Mouse (Mus musculus): Measurements from ENCODE around the gene Sub1. TPM values are rescaled to one million over a fixed set of nuclear protein-coding genes. Genes with fewer than 3 reads are reported as not detected.

Sub1 gene
- polyA plus RNA-seq, 1 experiment from 2014 or later = 608 TPM

- H3K4me2 ChIP-seq (replicated peaks; ENCODE audit: low read depth, low read length) = no peak overlapping the region
- DNase-seq (ENCODE audit: low spot score) (no peak), ATAC-seq (no peak)
- no peak overlapping the region for H3K9ac ChIP-seq (replicated peaks; ENCODE audit: low read depth)
- no peaks in the 10 kb centered on the region for H3K4me1 ChIP-seq (ENCODE audit: insufficient read depth, low read depth, low read length)
- TF ChIP-seq CTCF (IDR thresholded peaks at IDR 0.05) = no peak
- no peak for TF ChIP-seq EP300 (IDR thresholded peaks at IDR 0.05)
- H3K36me3 ChIP-seq (ENCODE audit: insufficient read depth, low read length) = no peaks in the 10 kb centered on the region
- no peak overlapping the region for H3K27ac ChIP-seq (ENCODE audit: low read length)
- H3K27me3 ChIP-seq (replicated peaks; ENCODE audit: insufficient read depth, low read length) = no peaks in the 10 kb centered on the region
- H3K4me3 ChIP-seq (ENCODE audit: low read depth, low read length) = no peak overlapping the region
- WGBS = 57% methylated on average over 5 of the region's 5 CpGs
- H3K9me3 ChIP-seq (ENCODE audit: low read length) = no peaks in the 10 kb centered on the region
Measured at GRCm38 (mm10) chr15:12036675-12037074, 39.9 kb upstream of the Sub1 start.

- H3K4me2 ChIP-seq (replicated peaks; ENCODE audit: low read depth, low read length) = no peak overlapping the region
- H3K27ac ChIP-seq (ENCODE audit: low read length) = no peak overlapping the region
- ATAC-seq (no peak), DNase-seq (ENCODE audit: low spot score) (no peak)
- no peak overlapping the region for H3K9ac ChIP-seq (replicated peaks; ENCODE audit: low read depth)
- H3K27me3 ChIP-seq (replicated peaks; ENCODE audit: insufficient read depth, low read length) = no peaks in the 10 kb centered on the region
- no peak for TF ChIP-seq EP300 (IDR thresholded peaks at IDR 0.05)
- no peak for TF ChIP-seq CTCF (IDR thresholded peaks at IDR 0.05)
- WGBS = 70% methylated on average over 4 of the region's 4 CpGs
- no peaks in the 10 kb centered on the region for H3K4me1 ChIP-seq (ENCODE audit: insufficient read depth, low read depth, low read length)
- H3K36me3 ChIP-seq (ENCODE audit: insufficient read depth, low read length) = no peaks in the 10 kb centered on the region
- H3K4me3 ChIP-seq (ENCODE audit: low read depth, low read length) = no peak overlapping the region
- H3K9me3 ChIP-seq (ENCODE audit: low read length) = no peaks in the 10 kb centered on the region
Measured at GRCm38 (mm10) chr15:12034317-12034716, 37.5 kb upstream of the Sub1 start.

GRCm38 (mm10) chr15:12033155-12033554 is 36.4 kb upstream of the Sub1 start:
- H3K27me3 ChIP-seq (replicated peaks; ENCODE audit: insufficient read depth, low read length) = no peaks in the 10 kb centered on the region
- no peak overlapping the region for H3K9ac ChIP-seq (replicated peaks; ENCODE audit: low read depth)
- no peaks in the 10 kb centered on the region for H3K4me1 ChIP-seq (ENCODE audit: insufficient read depth, low read depth, low read length)
- ATAC-seq (no peak), DNase-seq (ENCODE audit: low spot score) (no peak)
- no peaks in the 10 kb centered on the region for H3K9me3 ChIP-seq (ENCODE audit: low read length)
- TF ChIP-seq EP300 (IDR thresholded peaks at IDR 0.05) = no peak
- TF ChIP-seq CTCF (IDR thresholded peaks at IDR 0.05) = no peak
- no peak overlapping the region for H3K27ac ChIP-seq (ENCODE audit: low read length)
- no peak overlapping the region for H3K4me3 ChIP-seq (ENCODE audit: low read depth, low read length)
- no peak overlapping the region for H3K4me2 ChIP-seq (replicated peaks; ENCODE audit: low read depth, low read length)
- H3K36me3 ChIP-seq (ENCODE audit: insufficient read depth, low read length) = no peaks in the 10 kb centered on the region

GRCm38 (mm10) chr15:12032512-12032911 is 35.7 kb upstream of the Sub1 start:
- Histone ChIP-seq H3K9me3 (ENCODE audit: low read length) (no peaks in the 10 kb centered on the region), H3K36me3 (ENCODE audit: insufficient read depth, low read length) (no peaks in the 10 kb centered on the region), H3K27ac (ENCODE audit: low read length) (no peak overlapping the region), H3K27me3 (replicated peaks; ENCODE audit: insufficient read depth, low read length) (no peaks in the 10 kb centered on the region), H3K4me2 (replicated peaks; ENCODE audit: low read depth, low read length) (no peak overlapping the region), H3K9ac (replicated peaks; ENCODE audit: low read depth) (no peak overlapping the region), H3K4me3 (ENCODE audit: low read depth, low read length) (no peak overlapping the region), H3K4me1 (ENCODE audit: insufficient read depth, low read depth, low read length) (no peaks in the 10 kb centered on the region)
- WGBS = 95% methylated on average over 3 of the region's 3 CpGs
- DNase-seq (ENCODE audit: low spot score) (no peak), ATAC-seq (no peak)
- TF ChIP-seq CTCF (IDR thresholded peaks at IDR 0.05) (no peak), EP300 (IDR thresholded peaks at IDR 0.05) (no peak)

GRCm38 (mm10) chr15:12031861-12032260 is 35.1 kb upstream of the Sub1 start:
- Histone ChIP-seq H3K4me3 (ENCODE audit: low read depth, low read length) (no peak overlapping the region), H3K36me3 (ENCODE audit: insufficient read depth, low read length) (no peaks in the 10 kb centered on the region), H3K4me1 (ENCODE audit: insufficient read depth, low read depth, low read length) (no peaks in the 10 kb centered on the region), H3K27ac (ENCODE audit: low read length) (no peak overlapping the region), H3K9me3 (ENCODE audit: low read length) (no peaks in the 10 kb centered on the region), H3K27me3 (replicated peaks; ENCODE audit: insufficient read depth, low read length) (no peaks in the 10 kb centered on the region), H3K9ac (replicated peaks; ENCODE audit: low read depth) (no peak overlapping the region), H3K4me2 (replicated peaks; ENCODE audit: low read depth, low read length) (no peak overlapping the region)
- DNase-seq (ENCODE audit: low spot score) (no peak), ATAC-seq (no peak)
- 83% methylated on average over 8 of the region's 8 CpGs for WGBS
- TF ChIP-seq CTCF (IDR thresholded peaks at IDR 0.05) (no peak), EP300 (IDR thresholded peaks at IDR 0.05) (no peak)

GRCm38 (mm10) chr15:12030221-12030620 is 33.4 kb upstream of the Sub1 start:
- no peak overlapping the region for H3K27ac ChIP-seq (ENCODE audit: low read length)
- H3K9ac ChIP-seq (replicated peaks; ENCODE audit: low read depth) = no peak overlapping the region
- H3K27me3 ChIP-seq (replicated peaks; ENCODE audit: insufficient read depth, low read length) = no peaks in the 10 kb centered on the region
- WGBS = 75% methylated on average over 4 of the region's 4 CpGs
- no peak for DNase-seq (ENCODE audit: low spot score)
- H3K4me3 ChIP-seq (ENCODE audit: low read depth, low read length) = no peak overlapping the region
- no peak for ATAC-seq
- no peak for TF ChIP-seq EP300 (IDR thresholded peaks at IDR 0.05)
- H3K36me3 ChIP-seq (ENCODE audit: insufficient read depth, low read length) = no peaks in the 10 kb centered on the region
- no peaks in the 10 kb centered on the region for H3K9me3 ChIP-seq (ENCODE audit: low read length)
- H3K4me1 ChIP-seq (ENCODE audit: insufficient read depth, low read depth, low read length) = no peaks in the 10 kb centered on the region
- H3K4me2 ChIP-seq (replicated peaks; ENCODE audit: low read depth, low read length) = no peak overlapping the region

GRCm38 (mm10) chr15:12027807-12028206 is 31.0 kb upstream of the Sub1 start:
- Histone ChIP-seq H3K4me3 (ENCODE audit: low read depth, low read length) (no peak overlapping the region), H3K36me3 (ENCODE audit: insufficient read depth, low read length) (no peaks in the 10 kb centered on the region), H3K4me1 (ENCODE audit: insufficient read depth, low read depth, low read length) (no peaks in the 10 kb centered on the region), H3K9ac (replicated peaks; ENCODE audit: low read depth) (no peak overlapping the region), H3K4me2 (replicated peaks; ENCODE audit: low read depth, low read length) (no peak overlapping the region), H3K27ac (ENCODE audit: low read length) (no peak overlapping the region), H3K9me3 (ENCODE audit: low read length) (no peaks in the 10 kb centered on the region), H3K27me3 (replicated peaks; ENCODE audit: insufficient read depth, low read length) (no peaks in the 10 kb centered on the region)
- DNase-seq (ENCODE audit: low spot score) (peak; percentile 41), ATAC-seq (no peak)
- 45% methylated on average over 3 of the region's 3 CpGs for WGBS
- TF ChIP-seq EP300 (IDR thresholded peaks at IDR 0.05) (no peak), CTCF (IDR thresholded peaks at IDR 0.05) (no peak)
